Mouse (Mus musculus): ENCODE measurements around the gene Tfam. TPM values are rescaled to one million over a fixed set of nuclear protein-coding genes. Genes with fewer than 3 reads are reported as not detected.
A peak's percentile ranks its signal among the peaks of the same experiment; 100 is the strongest.

Tfam gene
- total and polyA plus RNA-seq, 2 experiments from 2014 or later, result 13.1 to 41.9 TPM

DNA sequence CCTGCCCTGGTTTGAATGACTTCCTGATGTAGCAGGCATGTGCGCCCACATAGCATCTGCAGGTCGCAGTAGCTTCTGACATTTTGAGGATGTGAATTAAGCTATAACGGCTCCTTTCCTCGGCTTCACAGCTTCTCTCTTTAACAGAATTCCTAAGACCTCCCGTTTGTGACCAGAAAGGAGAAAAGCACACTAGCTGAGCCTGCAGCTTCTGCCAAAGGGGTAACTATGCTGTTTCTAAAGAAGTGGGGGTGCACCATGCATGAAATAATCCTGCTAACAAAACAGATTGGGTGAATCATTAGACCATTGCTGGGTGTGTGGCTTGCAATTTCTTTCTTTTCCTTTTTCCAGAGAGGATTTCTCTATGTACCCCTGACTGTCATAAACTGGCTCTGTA, 37.1 kb downstream of the Tfam start:
- no peak for ATAC-seq (ENCODE audit: insufficient read depth, low read depth)
- no peaks in the 10 kb centered on the region for H3K9me3 ChIP-seq (replicated peaks; ENCODE audit: control insufficient read depth, low read length)
- no peak overlapping the region for H3K4me2 ChIP-seq (ENCODE audit: low read depth, low read length)
- no peak overlapping the region for H3K9ac ChIP-seq (replicated peaks; ENCODE audit: low read depth, low read length)
- no peak overlapping the region for H3K27ac ChIP-seq (ENCODE audit: low read depth)
- H3K27me3 ChIP-seq (ENCODE audit: control insufficient read depth, insufficient read depth, low read length), result no peaks in the 10 kb centered on the region
- TF ChIP-seq EP300 (IDR thresholded peaks at IDR 0.05; ENCODE audit: low read depth) (no peak), CTCF (IDR thresholded peaks at IDR 0.05; ENCODE audit: low read depth) (no peak)
- 44% methylated on average over 5 of the region's 5 CpGs for WGBS
- no peaks in the 10 kb centered on the region for H3K36me3 ChIP-seq (replicated peaks; ENCODE audit: control insufficient read depth, insufficient read depth, low read length)
- no peak for DNase-seq (ENCODE audit: low spot score)
- H3K4me3 ChIP-seq (ENCODE audit: low read depth, low read length), result no peak overlapping the region
- no peaks in the 10 kb centered on the region for H3K4me1 ChIP-seq (ENCODE audit: control insufficient read depth, insufficient read depth)

DNA sequence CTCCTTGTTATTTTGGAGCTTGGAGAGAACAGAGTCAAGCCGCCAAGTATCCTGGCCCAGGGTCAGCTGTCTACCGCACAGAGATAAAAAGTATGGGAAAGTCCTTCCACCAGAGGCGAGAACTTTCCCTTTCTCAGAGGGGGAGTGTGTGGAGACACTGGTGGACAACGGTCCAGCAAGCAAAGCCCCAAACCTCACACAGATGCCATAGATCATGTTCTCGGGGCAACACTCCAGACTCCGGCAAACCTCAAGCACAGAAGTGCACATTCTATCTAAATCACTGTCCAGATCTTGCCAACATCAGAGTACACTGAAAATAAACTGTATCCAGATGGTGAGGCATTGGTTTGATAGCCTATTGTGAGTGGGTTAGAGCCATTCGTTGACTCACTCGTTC, 39.4 kb downstream of the Tfam start:
- DNase-seq (ENCODE audit: low spot score), result no peak
- H3K4me2 ChIP-seq (ENCODE audit: low read depth, low read length), result no peak overlapping the region
- no peak overlapping the region for H3K27ac ChIP-seq (ENCODE audit: low read depth)
- no peaks in the 10 kb centered on the region for H3K27me3 ChIP-seq (ENCODE audit: control insufficient read depth, insufficient read depth, low read length)
- no peak overlapping the region for H3K4me3 ChIP-seq (ENCODE audit: low read depth, low read length)
- no peaks in the 10 kb centered on the region for H3K9me3 ChIP-seq (replicated peaks; ENCODE audit: control insufficient read depth, low read length)
- no peak for TF ChIP-seq CTCF (IDR thresholded peaks at IDR 0.05; ENCODE audit: low read depth)
- no peak for TF ChIP-seq EP300 (IDR thresholded peaks at IDR 0.05; ENCODE audit: low read depth)
- no peak overlapping the region for H3K9ac ChIP-seq (replicated peaks; ENCODE audit: low read depth, low read length)
- no peaks in the 10 kb centered on the region for H3K4me1 ChIP-seq (ENCODE audit: control insufficient read depth, insufficient read depth)
- 74% methylated on average over 8 of the region's 8 CpGs for WGBS
- no peak for ATAC-seq (ENCODE audit: insufficient read depth, low read depth)
- no peaks in the 10 kb centered on the region for H3K36me3 ChIP-seq (replicated peaks; ENCODE audit: control insufficient read depth, insufficient read depth, low read length)

DNA sequence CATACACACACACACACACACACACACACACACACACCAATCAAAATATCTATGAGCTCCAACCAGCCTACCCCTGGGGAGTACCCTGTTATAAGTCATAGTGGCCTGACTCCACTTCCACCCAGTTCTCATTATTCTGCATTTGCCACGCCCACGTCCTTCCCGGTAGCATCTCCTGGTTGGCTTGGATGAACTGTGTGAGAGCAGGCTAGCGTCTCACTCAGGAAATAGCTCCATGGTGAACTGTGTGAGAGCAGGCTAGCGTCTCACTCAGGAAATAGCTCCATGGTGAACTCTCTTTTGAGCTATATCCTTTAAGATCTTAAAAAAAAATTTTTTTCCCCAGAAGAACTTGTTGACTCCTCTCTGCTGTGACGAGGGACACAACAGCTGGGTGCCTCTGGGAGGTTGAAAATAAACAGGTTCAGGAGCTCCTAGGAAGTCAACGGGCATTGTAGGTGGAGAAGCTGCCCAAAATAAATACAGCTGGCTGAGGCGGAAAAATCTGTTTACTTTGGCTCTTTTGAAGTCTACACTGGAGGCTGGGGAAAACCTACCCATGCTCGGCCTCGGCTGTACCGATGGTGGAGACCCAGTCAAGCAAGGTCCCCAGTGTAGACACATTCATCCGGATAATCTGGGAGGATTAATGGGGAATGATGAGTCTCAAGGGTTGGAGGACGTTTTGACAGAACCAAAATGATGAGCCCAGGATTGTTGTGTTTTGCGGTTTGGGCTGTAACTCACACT, 40.9 kb downstream of the Tfam start:
- TF ChIP-seq EP300 (IDR thresholded peaks at IDR 0.05; ENCODE audit: low read depth), result no peak
- TF ChIP-seq CTCF (IDR thresholded peaks at IDR 0.05; ENCODE audit: low read depth), result no peak
- no peaks in the 10 kb centered on the region for H3K27me3 ChIP-seq (ENCODE audit: control insufficient read depth, insufficient read depth, low read length)
- peak overlapping the region; percentile 20; the same call in 1 of the 2 replicates for H3K27ac ChIP-seq (ENCODE audit: low read depth)
- no peak for DNase-seq (ENCODE audit: low spot score)
- no peak for ATAC-seq (ENCODE audit: insufficient read depth, low read depth)
- H3K4me2 ChIP-seq (ENCODE audit: low read depth, low read length), result no peak overlapping the region
- H3K9ac ChIP-seq (replicated peaks; ENCODE audit: low read depth, low read length), result no peak overlapping the region
- WGBS, result 52% methylated on average over 14 of the region's 14 CpGs
- H3K36me3 ChIP-seq (replicated peaks; ENCODE audit: control insufficient read depth, insufficient read depth, low read length), result no peaks in the 10 kb centered on the region
- no peaks in the 10 kb centered on the region for H3K9me3 ChIP-seq (replicated peaks; ENCODE audit: control insufficient read depth, low read length)
- H3K4me3 ChIP-seq (ENCODE audit: low read depth, low read length), result no peak overlapping the region
- H3K4me1 ChIP-seq (ENCODE audit: control insufficient read depth, insufficient read depth), result peaks cover 7% of the 10 kb centered on the region; the same call in 1 of the 2 replicates

DNA sequence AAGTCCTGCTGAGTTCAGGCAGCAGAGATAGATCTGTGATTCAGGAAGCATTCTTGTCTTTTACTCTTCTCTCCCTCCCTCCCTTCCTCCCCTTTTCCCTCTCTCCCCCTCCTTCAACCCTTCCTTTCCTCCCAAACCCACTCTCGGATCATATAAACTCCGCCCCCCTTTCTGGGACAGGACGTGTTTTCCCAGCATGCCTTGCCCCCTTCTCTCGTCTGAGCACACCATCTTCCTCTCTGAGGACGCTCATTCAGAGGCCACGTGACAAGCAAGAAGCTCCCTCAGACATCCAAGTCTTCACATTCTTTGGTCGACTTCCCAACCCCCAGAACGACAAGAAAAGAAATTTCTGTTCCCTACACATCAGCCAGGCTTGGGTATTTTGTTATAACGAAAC, 42.6 kb downstream of the Tfam start:
- no peak for TF ChIP-seq CTCF (IDR thresholded peaks at IDR 0.05; ENCODE audit: low read depth)
- 0 out of 2 replicates have a peak overlapping the region, but pooled peaks have one; percentile 11 for H3K27ac ChIP-seq (ENCODE audit: low read depth)

DNA sequence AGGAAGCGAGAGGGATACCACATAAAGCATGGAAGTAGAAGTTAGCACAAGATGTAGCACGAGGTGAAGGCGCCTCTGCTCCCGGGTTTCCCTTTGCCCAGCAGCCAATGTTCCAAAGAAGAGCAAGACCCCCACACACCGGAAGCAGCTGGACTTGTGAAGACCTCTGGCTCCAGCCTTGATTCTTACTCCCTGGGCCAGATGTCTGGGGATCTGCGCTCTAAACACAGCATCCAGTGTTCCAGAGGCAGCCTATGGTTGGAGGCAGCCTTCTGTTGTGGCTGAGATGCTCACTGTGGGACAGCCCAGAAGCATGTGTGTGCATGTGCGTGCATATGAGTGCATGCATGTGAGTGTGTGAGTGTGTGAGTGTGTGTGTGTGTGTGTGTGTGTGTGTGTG, 43.4 kb downstream of the Tfam start:
- H3K4me1 ChIP-seq (ENCODE audit: control insufficient read depth, insufficient read depth), result peaks cover 7% of the 10 kb centered on the region; the same call in 1 of the 2 replicates
- ATAC-seq (ENCODE audit: insufficient read depth, low read depth) (peak; percentile 34; the same call in 1 of the 2 replicates), DNase-seq (ENCODE audit: low spot score) (no peak)
- 74% methylated on average over 7 of the region's 7 CpGs for WGBS
- no peak overlapping the region for H3K4me3 ChIP-seq (ENCODE audit: low read depth, low read length)
- 0 out of 2 replicates have a peak overlapping the region, but pooled peaks have one; percentile 20 for H3K27ac ChIP-seq (ENCODE audit: low read depth)
- H3K27me3 ChIP-seq (ENCODE audit: control insufficient read depth, insufficient read depth, low read length), result no peaks in the 10 kb centered on the region
- no peak overlapping the region for H3K9ac ChIP-seq (replicated peaks; ENCODE audit: low read depth, low read length)
- H3K4me2 ChIP-seq (ENCODE audit: low read depth, low read length), result no peak overlapping the region
- no peaks in the 10 kb centered on the region for H3K36me3 ChIP-seq (replicated peaks; ENCODE audit: control insufficient read depth, insufficient read depth, low read length)
- H3K9me3 ChIP-seq (replicated peaks; ENCODE audit: control insufficient read depth, low read length), result no peaks in the 10 kb centered on the region
- TF ChIP-seq EP300 (IDR thresholded peaks at IDR 0.05; ENCODE audit: low read depth) (no peak), CTCF (IDR thresholded peaks at IDR 0.05; ENCODE audit: low read depth) (no peak)

More for the DNA sequence above, 42.6 kb downstream of the Tfam start:
- no peaks in the 10 kb centered on the region for H3K27me3 ChIP-seq (ENCODE audit: control insufficient read depth, insufficient read depth, low read length)
- H3K4me1 ChIP-seq (ENCODE audit: control insufficient read depth, insufficient read depth), result peaks cover 7% of the 10 kb centered on the region; the same call in 1 of the 2 replicates
- no peaks in the 10 kb centered on the region for H3K9me3 ChIP-seq (replicated peaks; ENCODE audit: control insufficient read depth, low read length)
- DNase-seq (ENCODE audit: low spot score) (peak; percentile 37), ATAC-seq (ENCODE audit: insufficient read depth, low read depth) (no peak)
- peak overlapping the region; percentile 21; the same call in 1 of the 2 replicates for H3K4me2 ChIP-seq (ENCODE audit: low read depth, low read length)
- no peak overlapping the region for H3K9ac ChIP-seq (replicated peaks; ENCODE audit: low read depth, low read length)
- 41% methylated on average over 9 of the region's 9 CpGs for WGBS
- H3K36me3 ChIP-seq (replicated peaks; ENCODE audit: control insufficient read depth, insufficient read depth, low read length), result no peaks in the 10 kb centered on the region
- H3K4me3 ChIP-seq (ENCODE audit: low read depth, low read length), result no peak overlapping the region
